Mouse (Mus musculus) G1E (cell line): ENCODE results near the gene Oasl1.

Source experiments
- CTCF ChIP-seq: IDR thresholded peaks from 2 replicates; pipeline ENCODE4 v1.5.1; 2012; ENCODE audit warnings: low read depth, low read length, inconsistent platforms, mixed read lengths
- GATA1 ChIP-seq: IDR thresholded peaks from 2 replicates; pipeline ENCODE4 v1.6.1; 2012; ENCODE audit warnings: borderline replicate concordance, low read length, inconsistent platforms, mixed read lengths

DNA sequence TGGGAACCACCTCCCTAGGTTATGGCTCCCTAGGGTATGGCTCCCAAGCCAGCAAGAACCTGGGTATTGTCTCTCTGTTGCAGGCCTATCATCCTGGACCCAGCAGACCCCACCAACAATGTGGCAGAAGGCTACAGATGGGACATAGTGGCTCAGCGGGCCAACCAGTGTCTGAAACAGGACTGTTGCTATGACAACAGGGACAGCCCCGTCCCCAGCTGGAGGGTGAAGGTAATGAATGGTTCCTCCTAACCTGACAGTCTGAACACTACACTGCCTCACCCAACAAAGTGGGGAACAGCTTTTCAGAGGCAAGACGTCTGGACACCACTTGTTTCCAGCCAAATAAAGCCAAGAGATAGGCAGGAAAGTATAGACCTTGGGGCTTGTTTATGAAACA lies 12.8 kb downstream of the Oasl1 start:
- TF ChIP-seq CTCF (no peak), GATA1 (no peak)
